Mouse (Mus musculus): ENCODE data around the gene Tapt1. TPM values are rescaled to one million over a fixed set of nuclear protein-coding genes. Genes with fewer than 3 reads are reported as not detected.

Tapt1 gene
- total and polyA plus RNA-seq, 3 experiments = 20.1 to 58.3 (median 52.8) TPM

- Histone ChIP-seq H3K4me3 (ENCODE audit: low read depth, low read length) (no peak overlapping the region), H3K27me3 (ENCODE audit: insufficient read depth, low read length) (no peaks in the 10 kb centered on the region), H3K9me3 (replicated peaks) (no peaks in the 10 kb centered on the region), H3K36me3 (replicated peaks) (peaks cover 76% of the 10 kb centered on the region), H3K4me1 (ENCODE audit: insufficient read depth, low read depth, low read length) (peaks cover 56% of the 10 kb centered on the region)
- no peak for DNase-seq (ENCODE audit: low spot score)
- TF ChIP-seq POLR2AphosphoS5 (IDR thresholded peaks at IDR 0.05; ENCODE audit: insufficient replicate concordance, low read depth, low read length) = no peak
- no peak for TF ChIP-seq GATA2 (IDR thresholded peaks at IDR 0.05; ENCODE audit: borderline replicate concordance, low read depth, low read length)
- TF ChIP-seq CTCF (IDR thresholded peaks at IDR 0.05; ENCODE audit: low read depth, low read length) = no peak
- TF ChIP-seq GATA1 (IDR thresholded peaks at IDR 0.05; ENCODE audit: borderline replicate concordance, low read length) = no peak
- TF ChIP-seq TAL1 (conservative IDR thresholded peaks at IDR 0.05; ENCODE audit: low read depth, low read length) = no peak
- ATAC-seq (ENCODE audit: extremely low read depth, insufficient number of reproducible peaks, low FRiP score, poor library complexity, severe bottlenecking) = no peak
These were observed 6.6 kb downstream of the Tapt1 start for GRCm38 (mm10) chr5:44219871-44220270.

GRCm38 (mm10) chr5:44218483-44218882 lies 7.9 kb downstream of the Tapt1 start:
- no peak for TF ChIP-seq GATA1 (IDR thresholded peaks at IDR 0.05; ENCODE audit: borderline replicate concordance, low read length)
- TF ChIP-seq POLR2AphosphoS5 (IDR thresholded peaks at IDR 0.05; ENCODE audit: insufficient replicate concordance, low read depth, low read length) = no peak
- Histone ChIP-seq H3K4me3 (ENCODE audit: low read depth, low read length) (no peak overlapping the region), H3K36me3 (replicated peaks) (peaks cover 78% of the 10 kb centered on the region), H3K4me1 (ENCODE audit: insufficient read depth, low read depth, low read length) (peaks cover 47% of the 10 kb centered on the region), H3K27me3 (ENCODE audit: insufficient read depth, low read length) (no peaks in the 10 kb centered on the region), H3K9me3 (replicated peaks) (no peaks in the 10 kb centered on the region)
- no peak for DNase-seq (ENCODE audit: low spot score)
- ATAC-seq (ENCODE audit: extremely low read depth, insufficient number of reproducible peaks, low FRiP score, poor library complexity, severe bottlenecking) = no peak

GRCm38 (mm10) chr5:44217685-44218041 lies 8.8 kb downstream of the Tapt1 start:
- ATAC-seq (ENCODE audit: extremely low read depth, insufficient number of reproducible peaks, low FRiP score, poor library complexity, severe bottlenecking) (no peak), DNase-seq (ENCODE audit: low spot score) (no peak)
- Histone ChIP-seq H3K27me3 (ENCODE audit: insufficient read depth, low read length) (no peaks in the 10 kb centered on the region), H3K4me1 (ENCODE audit: insufficient read depth, low read depth, low read length) (peaks cover 38% of the 10 kb centered on the region), H3K9me3 (replicated peaks) (no peaks in the 10 kb centered on the region), H3K36me3 (replicated peaks) (peaks cover 76% of the 10 kb centered on the region), H3K4me3 (ENCODE audit: low read depth, low read length) (no peak overlapping the region)
- TF ChIP-seq GATA1 (IDR thresholded peaks at IDR 0.05; ENCODE audit: borderline replicate concordance, low read length) = no peak
- no peak for TF ChIP-seq CTCF (IDR thresholded peaks at IDR 0.05; ENCODE audit: low read depth, low read length)
- TF ChIP-seq POLR2AphosphoS5 (IDR thresholded peaks at IDR 0.05; ENCODE audit: insufficient replicate concordance, low read depth, low read length) = no peak
- TF ChIP-seq TAL1 (conservative IDR thresholded peaks at IDR 0.05; ENCODE audit: low read depth, low read length) = no peak
- no peak for TF ChIP-seq GATA2 (IDR thresholded peaks at IDR 0.05; ENCODE audit: borderline replicate concordance, low read depth, low read length)

DNA sequence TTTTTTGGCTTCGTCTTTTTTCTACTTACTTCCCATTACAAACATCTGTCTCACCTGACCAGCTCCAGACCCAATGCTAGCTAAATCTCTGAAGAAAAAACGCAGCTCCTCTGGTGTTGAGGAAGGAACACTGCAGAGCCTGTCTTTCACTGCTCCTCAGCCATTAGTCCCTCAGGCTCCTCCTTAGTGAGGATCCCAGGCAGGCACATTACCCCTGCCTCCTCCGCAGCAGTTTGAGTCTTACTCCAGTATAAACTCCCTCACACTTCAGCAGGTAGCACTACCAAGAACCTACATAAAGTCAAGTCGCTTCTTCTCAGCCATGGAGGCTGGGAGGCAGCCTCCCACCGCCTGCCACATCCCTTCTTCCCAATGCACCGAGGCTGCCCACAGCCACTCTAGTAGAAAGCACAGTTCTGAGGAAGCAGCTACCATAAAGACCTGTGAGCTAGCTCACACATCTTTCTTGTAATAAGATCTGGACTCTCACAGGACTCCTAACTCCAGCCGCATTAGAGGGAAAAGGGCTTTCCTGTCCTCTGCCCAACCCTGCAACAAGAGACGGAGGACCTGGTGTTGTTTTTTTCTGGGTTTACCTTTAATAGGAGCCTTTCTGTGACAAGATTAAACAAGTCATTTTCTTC lies 9.3 kb downstream of the Tapt1 start:
- H3K36me3 ChIP-seq (replicated peaks) = peaks cover 80% of the 10 kb centered on the region
- no peak for DNase-seq (ENCODE audit: low spot score)
- no peaks in the 10 kb centered on the region for H3K27me3 ChIP-seq (ENCODE audit: insufficient read depth, low read length)
- H3K9me3 ChIP-seq (replicated peaks) = no peaks in the 10 kb centered on the region
- H3K4me3 ChIP-seq (ENCODE audit: low read depth, low read length) = no peak overlapping the region
- ATAC-seq (ENCODE audit: extremely low read depth, insufficient number of reproducible peaks, low FRiP score, poor library complexity, severe bottlenecking) = no peak
- TF ChIP-seq TAL1 (conservative IDR thresholded peaks at IDR 0.05; ENCODE audit: low read depth, low read length) (no peak), GATA1 (IDR thresholded peaks at IDR 0.05; ENCODE audit: borderline replicate concordance, low read length) (no peak), GATA2 (IDR thresholded peaks at IDR 0.05; ENCODE audit: borderline replicate concordance, low read depth, low read length) (no peak), CTCF (IDR thresholded peaks at IDR 0.05; ENCODE audit: low read depth, low read length) (no peak), POLR2AphosphoS5 (IDR thresholded peaks at IDR 0.05; ENCODE audit: insufficient replicate concordance, low read depth, low read length) (no peak)
- H3K4me1 ChIP-seq (ENCODE audit: insufficient read depth, low read depth, low read length) = peaks cover 38% of the 10 kb centered on the region

DNA sequence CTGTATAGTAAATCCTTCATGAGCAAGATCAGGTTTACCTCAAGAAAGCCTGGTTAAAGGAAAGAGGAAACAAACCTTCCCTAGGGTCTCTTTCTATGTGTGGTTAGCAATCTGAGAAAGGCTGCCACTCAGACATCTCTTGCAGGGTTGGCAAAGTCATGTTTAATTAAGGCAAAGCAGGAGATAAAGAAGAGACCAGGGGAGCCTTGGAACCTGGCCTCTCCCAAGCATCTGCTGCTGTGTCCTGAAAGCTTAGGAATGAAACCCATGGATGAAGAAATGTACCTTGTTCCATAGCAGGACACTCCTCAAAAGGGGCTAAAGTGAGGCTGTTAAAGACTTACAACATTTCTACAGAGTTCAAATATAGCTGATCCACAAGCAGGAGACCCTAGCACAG lies 11.3 kb downstream of the Tapt1 start:
- H3K4me1 ChIP-seq (ENCODE audit: insufficient read depth, low read depth, low read length) = peaks cover 32% of the 10 kb centered on the region
- H3K27me3 ChIP-seq (ENCODE audit: insufficient read depth, low read length) = no peaks in the 10 kb centered on the region
- H3K9me3 ChIP-seq (replicated peaks) = no peaks in the 10 kb centered on the region
- H3K4me3 ChIP-seq (ENCODE audit: low read depth, low read length) = no peak overlapping the region
- ATAC-seq (ENCODE audit: extremely low read depth, insufficient number of reproducible peaks, low FRiP score, poor library complexity, severe bottlenecking) (no peak), DNase-seq (ENCODE audit: low spot score) (no peak)
- peaks cover 89% of the 10 kb centered on the region for H3K36me3 ChIP-seq (replicated peaks)
- TF ChIP-seq POLR2AphosphoS5 (IDR thresholded peaks at IDR 0.05; ENCODE audit: insufficient replicate concordance, low read depth, low read length) (no peak), TAL1 (conservative IDR thresholded peaks at IDR 0.05; ENCODE audit: low read depth, low read length) (no peak)

- no peak overlapping the region for H3K4me3 ChIP-seq (ENCODE audit: low read depth, low read length)
- peaks cover 89% of the 10 kb centered on the region for H3K36me3 ChIP-seq (replicated peaks)
- DNase-seq (ENCODE audit: low spot score) = no peak
These were observed 12.4 kb downstream of the Tapt1 start for GRCm38 (mm10) chr5:44214025-44214424.

More at GRCm38 (mm10) chr5:44214025-44214424, 12.4 kb downstream of the Tapt1 start:
- Histone ChIP-seq H3K27me3 (ENCODE audit: insufficient read depth, low read length) (no peaks in the 10 kb centered on the region), H3K4me1 (ENCODE audit: insufficient read depth, low read depth, low read length) (peaks cover 25% of the 10 kb centered on the region), H3K9me3 (replicated peaks) (no peaks in the 10 kb centered on the region)
- TF ChIP-seq GATA1 (IDR thresholded peaks at IDR 0.05; ENCODE audit: borderline replicate concordance, low read length) = no peak
- TF ChIP-seq TAL1 (conservative IDR thresholded peaks at IDR 0.05; ENCODE audit: low read depth, low read length) = no peak
- TF ChIP-seq POLR2AphosphoS5 (IDR thresholded peaks at IDR 0.05; ENCODE audit: insufficient replicate concordance, low read depth, low read length) = no peak
- TF ChIP-seq CTCF (IDR thresholded peaks at IDR 0.05; ENCODE audit: low read depth, low read length) = no peak
- TF ChIP-seq GATA2 (IDR thresholded peaks at IDR 0.05; ENCODE audit: borderline replicate concordance, low read depth, low read length) = no peak
- no peak for ATAC-seq (ENCODE audit: extremely low read depth, insufficient number of reproducible peaks, low FRiP score, poor library complexity, severe bottlenecking)

Data from G1E (cell line).